9 mouse cellular contexts compared by ENCODE assay signal in the genomic region with DNA sequence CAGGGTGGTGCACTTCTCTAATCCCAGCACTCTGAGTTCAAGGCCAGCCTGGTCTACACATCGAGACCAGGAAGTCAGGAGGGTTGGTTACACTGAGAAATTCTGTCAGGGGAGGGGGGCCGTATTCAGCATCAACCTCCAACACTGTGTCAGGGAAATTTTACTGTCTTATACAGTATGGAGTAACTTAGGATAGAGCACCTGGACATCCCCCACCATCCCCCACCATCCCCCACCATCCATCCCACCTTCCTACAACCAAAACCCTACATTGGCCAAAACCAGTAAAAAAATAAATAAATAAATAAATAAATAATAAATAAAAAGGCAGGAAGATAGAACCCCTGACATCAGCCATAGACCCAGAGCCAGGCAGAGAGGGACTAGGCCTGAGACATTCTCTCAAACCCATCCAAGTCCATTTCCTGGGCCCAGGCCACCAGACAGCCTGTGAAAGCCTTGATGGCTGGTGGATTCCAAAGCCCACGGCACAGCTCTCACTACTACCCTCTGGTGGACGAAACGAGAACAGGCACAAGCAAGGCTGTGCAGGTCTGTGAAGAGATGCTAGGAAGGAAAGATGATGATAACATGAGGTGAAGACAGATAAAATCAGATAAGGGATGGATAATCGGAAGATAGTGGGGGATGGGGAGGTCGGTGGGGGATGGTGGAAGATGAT. TPM values are rescaled to one million over a fixed set of nuclear protein-coding genes. Genes with fewer than 3 reads are reported as not detected.
DNase-seq lines count a peak whose midpoint lies in the region; ATAC-seq and TF ChIP-seq lines count a peak whose summit lies in the region.
"Had no signal": no experiment of that assay in that cellular context is flagged by ENCODE, and none has a peak within 500 bp of the region (broad histone marks: within the 10 kb centered on the region; RNA-seq: fewer than 3 reads in every experiment).

No protein-coding gene starts in this region.

- H3K4me2 ChIP-seq in lung, embryonic 15.5 days = no peak overlapping the region

- in situ Hi-C loops in ES-E14 (cut with MboI; ENCODE audit: low sequenced_read_pairs in 2 of 2, unreplicated experiment in 2 of 2) = loop anchor here in 1 of 2 experiments (5.0 kb wide), 1 partner anchor 52 kb away; no protein-coding TSS in a partner anchor

- DNase-seq in ES-E14 (ENCODE audit: low read depth, low spot score) = peak; percentile 66
- peak; percentile 70 to 75 for DNase-seq in heart, postnatal 36 days
- peak; percentile 60 to 87 for DNase-seq in kidney, postnatal 36 days
- DNase-seq in retina, adult 2 months (ENCODE audit: low read depth, low spot score) = peak; percentile 50
- DNase-seq in urinary bladder, postnatal 14 days (ENCODE audit: low spot score) = peak; percentile 78

- no peaks in the 10 kb centered on the region for H3K27me3 ChIP-seq in lung, embryonic 15.5 days

- no peak overlapping the region for H3K4me3 ChIP-seq in ES-E14 (ENCODE audit: insufficient read depth in 1 of 2, low read depth in 1 of 2, low read length in 2 of 2, poor library complexity in 1 of 2, severe bottlenecking in 1 of 2)
- no peak overlapping the region for H3K4me3 ChIP-seq in bone marrow, adult 2 months (replicated peaks; ENCODE audit: control insufficient read depth, low read depth, low read length)
- no peak overlapping the region for H3K4me3 ChIP-seq in embryonic fibroblast, embryonic 13.5 days (ENCODE audit: insufficient read depth, low read length)
- no peak overlapping the region for H3K4me3 ChIP-seq in lung, embryonic 15.5 days

- no peaks in the 10 kb centered on the region for H3K4me1 ChIP-seq in ES-E14 (ENCODE audit: control insufficient read depth in 2 of 2, insufficient read depth in 2 of 2, low read length in 2 of 2, poor library complexity in 1 of 2)
- no peaks in the 10 kb centered on the region for H3K4me1 ChIP-seq in bone marrow, adult 2 months (ENCODE audit: control insufficient read depth, insufficient read depth, low read length)
- no peaks in the 10 kb centered on the region for H3K4me1 ChIP-seq in embryonic fibroblast, embryonic 13.5 days (ENCODE audit: control insufficient read depth, insufficient read depth, low read length)
- H3K4me1 ChIP-seq in lung, embryonic 15.5 days = no peaks in the 10 kb centered on the region

- intact Hi-C loops in heart, postnatal 36 days (cut with DNase I) = loop anchor here (1.0 kb wide), 1 partner anchor 54 kb away; no protein-coding TSS in a partner anchor

- no peaks in the 10 kb centered on the region for H3K9me3 ChIP-seq in ES-E14 (ENCODE audit: control insufficient read depth, insufficient read depth, low read depth, low read length)
- no peaks in the 10 kb centered on the region for H3K9me3 ChIP-seq in lung, embryonic 15.5 days

- peak; percentile 20; the same call in 1 of the 2 replicates for ATAC-seq in lung, embryonic 15.5 days (ENCODE audit: borderline replicate concordance, extremely low read depth, low FRiP score, low TSS enrichment)

- peak; percentile 91 for TF ChIP-seq CTCF in bone marrow, adult 2 months (IDR thresholded peaks at IDR 0.05; ENCODE audit: control insufficient read depth, insufficient read depth, low read length)
- TF ChIP-seq CTCF in embryonic fibroblast, embryonic 13.5 days (IDR thresholded peaks at IDR 0.05; ENCODE audit: borderline replicate concordance, insufficient read depth, low read length) = peak; percentile 87

- H3K9ac ChIP-seq in ES-E14 (ENCODE audit: insufficient read depth, low read depth, low read length, poor library complexity, severe bottlenecking) = no peak overlapping the region
- H3K9ac ChIP-seq in lung, embryonic 15.5 days = no peak overlapping the region

- H3K27ac ChIP-seq in ES-E14 (ENCODE audit: insufficient read depth, low read depth, low read length, poor library complexity, severe bottlenecking) = no peak overlapping the region
- no peak overlapping the region for H3K27ac ChIP-seq in bone marrow, adult 2 months (ENCODE audit: control insufficient read depth, insufficient read depth, low read depth, low read length, poor library complexity)
- no peak overlapping the region for H3K27ac ChIP-seq in embryonic fibroblast, embryonic 13.5 days (ENCODE audit: insufficient read depth, low read length)
- H3K27ac ChIP-seq in lung, embryonic 15.5 days = no peak overlapping the region

- no peaks in the 10 kb centered on the region for H3K36me3 ChIP-seq in ES-E14 (ENCODE audit: control insufficient read depth, insufficient read depth, low read length, poor library complexity, severe bottlenecking)
- H3K36me3 ChIP-seq in lung, embryonic 15.5 days = no peaks in the 10 kb centered on the region

- WGBS in bone marrow, adult 2 months = 23% methylated on average over 7 of the region's 7 CpGs
- WGBS in lung, embryonic 15.5 days = 29% methylated on average over 7 of the region's 7 CpGs

- no peak for TF ChIP-seq POLR2A in bone marrow, adult 2 months (IDR thresholded peaks at IDR 0.05; ENCODE audit: borderline replicate concordance, control insufficient read depth, low read depth, low read length)
- TF ChIP-seq POLR2A in embryonic fibroblast, embryonic 13.5 days (IDR thresholded peaks at IDR 0.05; ENCODE audit: low read depth, low read length) = no peak

TF ChIP-seq in ES-E14, 5 proteins besides CTCF, POLR2A, EP300 and RAD21:
- no peak for TF ChIP-seq HCFC1 (IDR thresholded peaks at IDR 0.05; ENCODE audit: borderline replicate concordance, insufficient read depth, low read length)
- peak; percentile 80; the same call in 1 of the 2 replicates for TF ChIP-seq ZC3H11A (IDR thresholded peaks at IDR 0.05; ENCODE audit: borderline replicate concordance, low read depth, low read length)

RNA-seq across cellular contexts. Expression of a gene that starts 3.7 kb away (rescaled TPM):
- total RNA-seq in ES-E14 (2012; rRNA removed) = not detected in 2 replicates
- polyA plus RNA-seq in bone marrow, adult 2 months (2011; ENCODE audit: insufficient read depth, insufficient read length, low replicate concordance, missing spikeins) = not detected in 2 replicates
- polyA plus RNA-seq in embryonic fibroblast, embryonic 13.5 days (2011; ENCODE audit: insufficient read length, low read depth, missing spikeins) = not detected in 2 replicates
- not detected for total RNA-seq in heart, postnatal 36 days (2021)
- not detected in 2 replicates for polyA plus RNA-seq in lung, embryonic 15.5 days (2015; fragmentation: Nextera tagmentation; extraction: Ambion mirVana)

RNA-seq across cellular contexts. Expression of a gene that starts 11.5 kb away (rescaled TPM):
- 4.3 and 8.6 TPM in 2 replicates for total RNA-seq in ES-E14 (2012; rRNA removed)
- 1.1 and 2.1 TPM in 2 replicates for polyA plus RNA-seq in bone marrow, adult 2 months (2011; ENCODE audit: insufficient read depth, insufficient read length, low replicate concordance, missing spikeins)
- polyA plus RNA-seq in embryonic fibroblast, embryonic 13.5 days (2011; ENCODE audit: insufficient read length, low read depth, missing spikeins) = 15.0 and 18.7 TPM in 2 replicates
- 1 to 10 TPM; 1.9 to 2.5 TPM for total RNA-seq in heart, postnatal 36 days (2021)
- polyA plus RNA-seq in lung, embryonic 15.5 days (2015; fragmentation: Nextera tagmentation; extraction: Ambion mirVana) = 6.2 and 6.7 TPM in 2 replicates

RNA-seq across cellular contexts. Expression of a gene that starts 15.1 kb away (rescaled TPM):
- 2.7 and 6.3 TPM in 2 replicates for total RNA-seq in ES-E14 (2012; rRNA removed)
- polyA plus RNA-seq in bone marrow, adult 2 months (2011; ENCODE audit: insufficient read depth, insufficient read length, low replicate concordance, missing spikeins) = not detected in 2 replicates
- not detected in 2 replicates for polyA plus RNA-seq in embryonic fibroblast, embryonic 13.5 days (2011; ENCODE audit: insufficient read length, low read depth, missing spikeins)
- total RNA-seq in heart, postnatal 36 days (2021) = not detected
- 0.89 and 1.3 TPM in 2 replicates for polyA plus RNA-seq in lung, embryonic 15.5 days (2015; fragmentation: Nextera tagmentation; extraction: Ambion mirVana)
- total RNA-seq: layer of hippocampus, adult 8-10 months had no signal

RNA-seq across cellular contexts. Expression of a gene that starts 20.0 kb away (rescaled TPM):
- total RNA-seq in ES-E14 (2012; rRNA removed) = 29.9 and 46.7 TPM in 2 replicates
- 4.9 and 12.2 TPM in 2 replicates for polyA plus RNA-seq in bone marrow, adult 2 months (2011; ENCODE audit: insufficient read depth, insufficient read length, low replicate concordance, missing spikeins)
- 15.5 and 16.0 TPM in 2 replicates for polyA plus RNA-seq in embryonic fibroblast, embryonic 13.5 days (2011; ENCODE audit: insufficient read length, low read depth, missing spikeins)
- total RNA-seq in heart, postnatal 36 days (2021) = 10 to 100 TPM; 18.1 to 19.9 TPM
- 61.7 and 65.9 TPM in 2 replicates for polyA plus RNA-seq in lung, embryonic 15.5 days (2015; fragmentation: Nextera tagmentation; extraction: Ambion mirVana)

RNA-seq across cellular contexts. Expression of a gene that starts 32.8 kb away (rescaled TPM):
- total RNA-seq in ES-E14 (2012; rRNA removed) = 491 and 507 TPM in 2 replicates
- 82.1 and 98.6 TPM in 2 replicates for polyA plus RNA-seq in bone marrow, adult 2 months (2011; ENCODE audit: insufficient read depth, insufficient read length, low replicate concordance, missing spikeins)
- polyA plus RNA-seq in embryonic fibroblast, embryonic 13.5 days (2011; ENCODE audit: insufficient read length, low read depth, missing spikeins) = 117 and 149 TPM in 2 replicates
- total RNA-seq in heart, postnatal 36 days (2021) = 100 to 1,000 TPM; 178 to 198 TPM
- 79.5 and 82.0 TPM in 2 replicates for polyA plus RNA-seq in lung, embryonic 15.5 days (2015; fragmentation: Nextera tagmentation; extraction: Ambion mirVana)
